Mouse (Mus musculus): ENCODE measurements around the gene Sccpdh. TPM values are rescaled to one million over a fixed set of nuclear protein-coding genes. Genes with fewer than 3 reads are reported as not detected.

Sccpdh gene
- polyA plus RNA-seq (2015; fragmentation: Nextera tagmentation; extraction: Ambion mirVana) = 117 and 128 TPM in 2 replicates

DNA sequence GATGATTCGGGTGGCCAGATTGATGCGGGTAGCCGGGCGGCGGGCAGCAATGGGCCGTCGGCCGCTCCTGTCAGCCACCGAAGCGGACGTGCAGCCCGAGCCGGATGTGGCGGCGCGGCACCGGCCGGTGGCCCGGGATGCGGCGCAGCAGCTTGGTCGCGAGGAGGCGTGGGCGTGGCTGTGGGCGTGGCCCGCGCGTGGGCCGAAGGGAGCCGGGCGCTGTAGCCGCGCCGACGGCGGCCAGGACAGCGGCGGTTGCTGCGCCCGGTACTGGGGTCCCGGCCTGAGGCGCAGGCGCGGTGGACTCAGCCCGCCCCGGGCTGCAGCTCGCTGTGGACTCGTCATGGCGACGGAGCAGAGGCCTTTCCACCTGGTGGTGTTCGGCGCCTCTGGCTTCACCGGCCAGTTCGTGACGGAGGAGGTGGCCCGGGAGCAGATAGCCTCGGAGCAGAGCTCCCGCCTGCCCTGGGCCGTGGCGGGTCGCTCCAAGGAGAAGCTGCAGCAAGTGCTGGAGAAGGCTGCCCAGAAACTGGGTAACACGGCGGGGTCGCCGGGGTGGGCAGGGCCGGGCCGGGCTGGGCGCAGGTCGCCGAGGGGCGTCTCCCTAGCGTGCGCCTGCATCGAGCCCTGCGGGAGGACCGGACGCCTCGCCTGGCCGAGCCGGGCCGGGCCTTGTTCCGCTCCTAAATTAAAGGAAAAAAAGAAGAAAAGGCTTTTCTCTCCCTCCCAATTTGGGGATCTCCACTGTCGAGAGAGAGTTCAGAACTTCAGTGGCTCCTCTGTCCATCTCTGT, at the start of gene Sccpdh:
TSS of gene Sccpdh (plus strand) at position 198 of the 793 bp plus-strand sequence.
- H3K4me2 ChIP-seq (ENCODE audit: low read length) = peak within 1 kb of the TSS; percentile 84
- H3K4me3 ChIP-seq (replicated peaks; ENCODE audit: low read length) = peak within 1 kb of the TSS; percentile 94
- no peaks in the 10 kb centered on the region for H3K36me3 ChIP-seq (ENCODE audit: control insufficient read depth, insufficient read depth)
- WGBS = 0% methylated on average over 78 of the region's 84 CpGs
- no peaks in the 10 kb centered on the region for H3K27me3 ChIP-seq (replicated peaks; ENCODE audit: control insufficient read depth, insufficient read depth, low read length)
- peak within 1 kb of the TSS; percentile 91 for H3K9ac ChIP-seq (replicated peaks; ENCODE audit: low read depth, low read length)
- no peaks in the 10 kb centered on the region for H3K9me3 ChIP-seq (ENCODE audit: control insufficient read depth, low read length)
- peak; percentile 97 for ATAC-seq
- peaks cover 20% of the 10 kb centered on the region for H3K4me1 ChIP-seq (replicated peaks; ENCODE audit: control insufficient read depth, insufficient read depth, low read length)
- H3K27ac ChIP-seq (ENCODE audit: low read length) = peak within 1 kb of the TSS; percentile 65

DNA sequence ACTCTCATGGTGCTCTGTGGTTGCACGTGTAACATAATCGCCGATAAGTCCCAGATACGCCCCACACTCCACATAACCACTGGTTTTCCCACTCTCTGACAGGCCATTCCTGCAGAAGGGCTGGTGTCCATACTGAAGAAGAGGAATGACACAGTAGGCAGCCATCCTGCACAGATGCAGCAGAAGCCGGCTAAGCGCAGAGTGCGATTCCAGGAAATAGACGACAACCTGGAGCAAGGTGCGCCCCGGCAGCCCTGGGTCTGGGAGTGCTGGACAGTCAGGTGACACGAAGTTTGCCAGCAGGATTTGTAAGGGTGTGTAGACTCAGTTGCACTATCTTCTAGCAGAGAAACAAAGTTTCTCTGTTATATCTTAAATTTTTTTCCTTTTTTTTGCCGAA, 45.3 kb upstream of the Sccpdh start:
- H3K9ac ChIP-seq (replicated peaks; ENCODE audit: low read depth, low read length) = no peak overlapping the region
- H3K36me3 ChIP-seq (ENCODE audit: control insufficient read depth, insufficient read depth) = peaks cover 6% of the 10 kb centered on the region
- no peak for ATAC-seq
- WGBS = 94% methylated on average over 12 of the region's 12 CpGs
- no peaks in the 10 kb centered on the region for H3K9me3 ChIP-seq (ENCODE audit: control insufficient read depth, low read length)
- no peaks in the 10 kb centered on the region for H3K27me3 ChIP-seq (replicated peaks; ENCODE audit: control insufficient read depth, insufficient read depth, low read length)
- H3K4me1 ChIP-seq (replicated peaks; ENCODE audit: control insufficient read depth, insufficient read depth, low read length) = no peaks in the 10 kb centered on the region
- H3K4me3 ChIP-seq (replicated peaks; ENCODE audit: low read length) = no peak overlapping the region
- no peak overlapping the region for H3K4me2 ChIP-seq (ENCODE audit: low read length)
- H3K27ac ChIP-seq (ENCODE audit: low read length) = no peak overlapping the region

DNA sequence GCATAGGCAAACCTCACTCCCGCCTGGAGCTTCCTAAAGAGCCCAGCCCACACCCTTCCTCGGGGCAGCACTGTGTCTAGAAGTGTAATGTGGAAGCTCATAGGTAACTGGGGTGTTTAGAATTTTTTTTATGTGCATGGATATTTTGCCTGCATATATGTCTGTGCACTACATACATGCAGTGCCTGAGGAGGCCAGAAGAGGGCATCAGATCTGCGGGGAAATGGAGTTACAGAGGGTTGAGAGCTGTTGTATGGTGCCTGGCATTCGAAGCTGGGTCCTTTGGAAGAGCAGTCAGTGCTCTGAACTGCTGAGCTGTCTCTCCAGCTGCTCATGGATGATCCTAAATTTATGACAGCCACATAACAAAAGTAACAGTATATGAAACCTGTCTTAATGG, 44.4 kb upstream of the Sccpdh start:
- WGBS = 60% methylated on average over 4 of the region's 4 CpGs
- no peaks in the 10 kb centered on the region for H3K27me3 ChIP-seq (replicated peaks; ENCODE audit: control insufficient read depth, insufficient read depth, low read length)
- no peaks in the 10 kb centered on the region for H3K4me1 ChIP-seq (replicated peaks; ENCODE audit: control insufficient read depth, insufficient read depth, low read length)
- no peak overlapping the region for H3K27ac ChIP-seq (ENCODE audit: low read length)
- H3K4me3 ChIP-seq (replicated peaks; ENCODE audit: low read length) = no peak overlapping the region
- H3K9me3 ChIP-seq (ENCODE audit: control insufficient read depth, low read length) = no peaks in the 10 kb centered on the region
- no peak overlapping the region for H3K4me2 ChIP-seq (ENCODE audit: low read length)
- peaks cover 6% of the 10 kb centered on the region for H3K36me3 ChIP-seq (ENCODE audit: control insufficient read depth, insufficient read depth)
- H3K9ac ChIP-seq (replicated peaks; ENCODE audit: low read depth, low read length) = no peak overlapping the region
- 0 out of 2 replicates have a peak, but pooled peaks have one; percentile 24 for ATAC-seq

DNA sequence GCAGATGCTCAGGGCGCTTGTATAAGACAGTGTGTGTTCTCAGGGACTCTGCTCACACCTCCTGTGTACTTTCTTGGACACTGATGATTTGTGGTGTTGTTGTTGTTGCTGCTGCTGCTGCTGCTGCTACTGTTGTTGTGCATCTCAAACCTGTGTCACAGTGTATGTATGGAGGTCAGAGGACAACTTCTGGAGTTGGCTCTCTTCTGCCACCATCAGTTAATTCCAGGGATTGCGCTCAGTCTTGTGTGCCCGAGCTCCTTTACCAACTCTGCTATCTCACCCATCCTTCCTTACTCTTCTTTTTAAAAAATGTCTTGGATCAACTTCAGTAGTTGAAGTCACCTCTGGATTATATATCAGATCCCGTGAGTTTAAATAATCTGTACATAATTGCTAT, 43.7 kb upstream of the Sccpdh start:
- Histone ChIP-seq H3K4me1 (replicated peaks; ENCODE audit: control insufficient read depth, insufficient read depth, low read length) (no peaks in the 10 kb centered on the region), H3K27ac (ENCODE audit: low read length) (no peak overlapping the region), H3K9me3 (ENCODE audit: control insufficient read depth, low read length) (no peaks in the 10 kb centered on the region), H3K4me3 (replicated peaks; ENCODE audit: low read length) (no peak overlapping the region), H3K4me2 (ENCODE audit: low read length) (no peak overlapping the region), H3K36me3 (ENCODE audit: control insufficient read depth, insufficient read depth) (peaks cover 6% of the 10 kb centered on the region), H3K9ac (replicated peaks; ENCODE audit: low read depth, low read length) (no peak overlapping the region), H3K27me3 (replicated peaks; ENCODE audit: control insufficient read depth, insufficient read depth, low read length) (no peaks in the 10 kb centered on the region)
- ATAC-seq = no peak
- 72% methylated on average over 4 of the region's 4 CpGs for WGBS

DNA sequence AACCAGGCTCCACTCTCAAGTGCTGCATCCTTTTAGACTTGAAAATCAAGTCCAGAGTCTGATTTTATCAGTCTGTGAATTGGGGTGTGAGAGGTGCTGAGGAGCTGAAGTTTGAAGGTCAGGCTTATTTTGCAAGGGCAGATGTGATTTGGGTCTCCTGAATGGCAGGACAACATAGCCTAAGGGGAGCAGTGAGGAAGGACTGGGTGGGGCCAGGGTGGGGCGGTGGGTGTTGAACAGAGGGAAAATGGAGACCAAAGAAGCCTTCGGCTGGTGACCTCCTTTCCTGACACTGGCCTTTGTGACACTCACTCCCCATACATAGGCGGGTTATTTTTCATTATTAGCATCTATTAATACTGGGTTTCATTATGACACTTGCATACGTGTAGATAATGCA, 40.2 kb upstream of the Sccpdh start:
- peaks cover 6% of the 10 kb centered on the region for H3K36me3 ChIP-seq (ENCODE audit: control insufficient read depth, insufficient read depth)

DNA sequence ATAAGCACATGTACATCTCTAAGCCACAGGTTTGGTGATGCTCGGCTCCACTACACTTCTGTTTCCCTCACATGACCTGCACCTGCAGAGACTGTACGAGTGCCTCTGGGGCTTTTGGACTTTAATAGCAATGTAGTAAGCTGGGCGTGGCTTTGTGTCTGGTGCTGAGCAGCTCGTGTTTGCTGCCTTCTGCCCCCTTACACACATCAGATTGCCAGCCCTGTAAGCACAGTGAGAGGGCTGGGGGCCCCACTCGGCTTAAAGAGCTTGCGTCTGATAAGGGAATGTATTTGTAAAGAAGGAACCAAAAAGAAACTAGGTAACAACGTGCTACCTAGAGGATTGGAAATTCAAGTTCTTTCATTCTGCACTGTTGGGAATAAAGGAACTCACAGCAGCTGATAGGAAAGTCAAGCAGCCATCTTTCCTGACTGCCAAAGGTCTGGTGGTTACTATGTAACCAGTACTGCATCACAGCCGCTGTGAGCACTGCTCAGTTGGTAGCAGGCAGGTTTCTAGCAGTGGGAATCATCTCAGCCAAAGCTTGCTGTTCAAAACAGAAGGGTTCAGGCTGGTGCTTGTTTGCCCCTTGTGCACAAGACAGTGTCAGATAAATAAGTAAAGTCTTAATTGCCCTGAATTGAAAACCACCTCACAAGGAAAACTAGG, 39.4 kb upstream of the Sccpdh start:
- peaks cover 4% of the 10 kb centered on the region for H3K36me3 ChIP-seq (ENCODE audit: control insufficient read depth, insufficient read depth)
- no peaks in the 10 kb centered on the region for H3K4me1 ChIP-seq (replicated peaks; ENCODE audit: control insufficient read depth, insufficient read depth, low read length)
- H3K4me3 ChIP-seq (replicated peaks; ENCODE audit: low read length) = no peak overlapping the region
- H3K9me3 ChIP-seq (ENCODE audit: control insufficient read depth, low read length) = no peaks in the 10 kb centered on the region
- no peak overlapping the region for H3K27ac ChIP-seq (ENCODE audit: low read length)
- 66% methylated on average over 8 of the region's 8 CpGs for WGBS
- ATAC-seq = no peak
- no peaks in the 10 kb centered on the region for H3K27me3 ChIP-seq (replicated peaks; ENCODE audit: control insufficient read depth, insufficient read depth, low read length)
- no peak overlapping the region for H3K9ac ChIP-seq (replicated peaks; ENCODE audit: low read depth, low read length)
- H3K4me2 ChIP-seq (ENCODE audit: low read length) = no peak overlapping the region

More for the DNA sequence above, 40.2 kb upstream of the Sccpdh start:
- Histone ChIP-seq H3K27ac (ENCODE audit: low read length) (no peak overlapping the region), H3K27me3 (replicated peaks; ENCODE audit: control insufficient read depth, insufficient read depth, low read length) (no peaks in the 10 kb centered on the region), H3K9me3 (ENCODE audit: control insufficient read depth, low read length) (no peaks in the 10 kb centered on the region), H3K9ac (replicated peaks; ENCODE audit: low read depth, low read length) (no peak overlapping the region), H3K4me1 (replicated peaks; ENCODE audit: control insufficient read depth, insufficient read depth, low read length) (no peaks in the 10 kb centered on the region), H3K4me2 (ENCODE audit: low read length) (no peak overlapping the region), H3K4me3 (replicated peaks; ENCODE audit: low read length) (no peak overlapping the region)
- no peak for ATAC-seq
- WGBS = 91% methylated on average over 4 of the region's 4 CpGs

DNA sequence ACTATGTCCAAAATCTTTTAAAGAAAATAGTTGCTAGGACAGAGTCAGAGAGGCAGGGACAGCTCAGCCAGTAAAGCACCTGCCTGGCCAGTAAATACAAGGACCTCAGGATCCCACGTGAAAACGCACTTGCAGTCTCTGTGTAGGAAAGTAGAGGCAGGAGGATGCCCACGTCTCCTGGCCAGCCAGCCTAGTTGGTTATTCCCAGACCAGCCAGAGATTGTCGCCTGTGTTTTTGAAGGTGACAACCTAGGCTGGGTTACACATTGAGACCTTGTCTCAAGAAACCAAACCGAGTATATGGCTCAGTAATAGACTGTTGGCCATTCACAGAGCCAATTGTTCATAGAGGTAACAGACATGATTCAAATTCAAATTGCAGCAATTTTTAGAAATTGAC, 38.7 kb upstream of the Sccpdh start:
- Histone ChIP-seq H3K27me3 (replicated peaks; ENCODE audit: control insufficient read depth, insufficient read depth, low read length) (no peaks in the 10 kb centered on the region), H3K9ac (replicated peaks; ENCODE audit: low read depth, low read length) (no peak overlapping the region), H3K36me3 (ENCODE audit: control insufficient read depth, insufficient read depth) (peaks cover 4% of the 10 kb centered on the region), H3K4me2 (ENCODE audit: low read length) (no peak overlapping the region), H3K4me3 (replicated peaks; ENCODE audit: low read length) (no peak overlapping the region), H3K4me1 (replicated peaks; ENCODE audit: control insufficient read depth, insufficient read depth, low read length) (no peaks in the 10 kb centered on the region), H3K9me3 (ENCODE audit: control insufficient read depth, low read length) (no peaks in the 10 kb centered on the region), H3K27ac (ENCODE audit: low read length) (no peak overlapping the region)
- WGBS = 67% methylated on average over 5 of the region's 5 CpGs
- no peak for ATAC-seq

DNA sequence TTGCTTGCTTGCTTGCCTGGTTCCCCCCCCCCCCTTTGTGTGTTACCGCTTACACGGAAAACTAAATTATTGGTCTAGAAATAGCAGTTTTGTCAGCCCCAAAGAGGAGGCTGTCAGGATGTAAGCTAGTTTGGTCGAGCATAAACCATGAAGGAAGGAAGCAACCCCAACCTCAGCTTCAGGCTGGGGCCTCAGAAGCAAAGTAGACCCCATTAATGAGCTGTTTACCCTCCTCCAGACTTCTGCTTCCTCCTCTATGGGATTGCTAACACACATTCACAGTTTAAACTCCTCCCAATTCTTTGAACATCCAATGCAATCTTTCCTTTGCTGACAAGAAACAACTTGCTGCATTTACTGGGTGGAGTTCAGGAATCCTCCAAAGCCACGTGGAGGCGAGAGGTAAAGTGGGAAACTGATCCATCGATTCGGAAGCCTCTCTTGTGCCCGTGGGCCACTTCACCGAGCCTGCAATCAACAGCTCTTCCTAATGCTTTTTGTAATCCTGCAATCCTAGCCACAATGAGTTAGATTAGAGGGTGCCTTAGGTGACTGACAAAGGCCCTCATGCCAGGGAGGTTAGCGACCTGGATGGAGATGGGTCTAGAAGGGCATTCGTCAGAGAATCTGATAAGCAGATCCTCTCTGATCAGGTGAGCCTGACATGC, 35.1 kb upstream of the Sccpdh start:
- Histone ChIP-seq H3K9me3 (ENCODE audit: control insufficient read depth, low read length) (no peaks in the 10 kb centered on the region), H3K9ac (replicated peaks; ENCODE audit: low read depth, low read length) (no peak overlapping the region), H3K36me3 (ENCODE audit: control insufficient read depth, insufficient read depth) (no peaks in the 10 kb centered on the region), H3K27me3 (replicated peaks; ENCODE audit: control insufficient read depth, insufficient read depth, low read length) (no peaks in the 10 kb centered on the region), H3K4me3 (replicated peaks; ENCODE audit: low read length) (no peak overlapping the region), H3K27ac (ENCODE audit: low read length) (no peak overlapping the region), H3K4me2 (ENCODE audit: low read length) (no peak overlapping the region), H3K4me1 (replicated peaks; ENCODE audit: control insufficient read depth, insufficient read depth, low read length) (no peaks in the 10 kb centered on the region)
- ATAC-seq = no peak
- WGBS = 83% methylated on average over 11 of the region's 11 CpGs

DNA sequence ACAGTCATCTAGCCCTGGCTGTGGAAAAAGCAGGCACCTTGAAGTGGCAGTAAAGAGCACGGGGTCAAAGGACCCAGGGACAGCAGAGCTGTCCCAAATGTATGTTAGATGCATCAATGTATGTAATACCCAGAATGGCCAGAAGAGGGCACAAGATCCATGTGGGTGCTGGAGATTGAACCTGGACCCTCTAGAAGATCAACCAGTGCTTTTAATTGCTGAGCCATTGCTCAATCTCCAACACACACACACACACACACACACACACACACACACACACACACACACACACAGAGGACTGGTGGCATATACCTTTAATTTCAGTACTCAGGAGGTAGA, 34.6 kb upstream of the Sccpdh start:
- no peaks in the 10 kb centered on the region for H3K4me1 ChIP-seq (replicated peaks; ENCODE audit: control insufficient read depth, insufficient read depth, low read length)
- 33% methylated on average over 1 of the region's 1 CpGs for WGBS
- no peak overlapping the region for H3K4me2 ChIP-seq (ENCODE audit: low read length)
- H3K27me3 ChIP-seq (replicated peaks; ENCODE audit: control insufficient read depth, insufficient read depth, low read length) = no peaks in the 10 kb centered on the region
- H3K27ac ChIP-seq (ENCODE audit: low read length) = no peak overlapping the region
- H3K4me3 ChIP-seq (replicated peaks; ENCODE audit: low read length) = no peak overlapping the region
- no peak for ATAC-seq
- no peaks in the 10 kb centered on the region for H3K36me3 ChIP-seq (ENCODE audit: control insufficient read depth, insufficient read depth)
- H3K9ac ChIP-seq (replicated peaks; ENCODE audit: low read depth, low read length) = no peak overlapping the region
- no peaks in the 10 kb centered on the region for H3K9me3 ChIP-seq (ENCODE audit: control insufficient read depth, low read length)

Data from forebrain, embryonic 16.5 days (tissue).